Mouse (Mus musculus) gastrocnemius, postnatal 14 days (tissue): ENCODE results near the gene Rflnb. TPM values are rescaled to one million over a fixed set of nuclear protein-coding genes. Genes with fewer than 3 reads are reported as not detected.

Experiments used
- DNase-seq: peaks from one replicate; pipeline ENCODE4 v3.0.0; 2021; ENCODE audit warnings: mixed read lengths
- intact Hi-C: fragments of 180-260 bp; cut with DNase I; formaldehyde crosslinking; loops from one replicate; pipeline ENCODE4 v1.15.1; 2025; ENCODE audit warnings: low total_unique reads
- long read RNA-seq, 2 experiments: library from polyadenylated mRNA; stranded (forward); transcript quantifications; one replicate each; pipeline ENCODE4 v2.0.0; 2021
- total RNA-seq, 2 experiments: library from RNA; stranded (reverse); gene quantifications; 2 replicates each; pipeline ENCODE4 v1.2.3; 2021

Rflnb gene
- total RNA-seq = 10 to 100 TPM; 50.0 to 59.5 TPM
- long read RNA-seq, experiment 1, transcript Rflnb-201 (3 exons, 3,512 nt) = major isoform, 45 of 61 reads
- long read RNA-seq, experiment 1, partial matches to known transcripts = 0 of 61 reads
- long read RNA-seq, experiment 1, other reads (novel, unspliced or antisense) = 16 of 61 reads
- long read RNA-seq, experiment 2, transcript Rflnb-201 (3 exons, 3,512 nt) = major isoform, 66 of 76 reads
- long read RNA-seq, experiment 2, partial matches to known transcripts = 9 of 76 reads
- long read RNA-seq, experiment 2, other reads (novel, unspliced or antisense) = 1 of 76 reads

GRCm38 (mm10) chr11:76027139-76028071, at the start of gene Rflnb:
Gene Rflnb (minus strand): TSS chr11:76027782.
- peak; percentile 93 for DNase-seq
- intact Hi-C loops = no loop called here

DNA sequence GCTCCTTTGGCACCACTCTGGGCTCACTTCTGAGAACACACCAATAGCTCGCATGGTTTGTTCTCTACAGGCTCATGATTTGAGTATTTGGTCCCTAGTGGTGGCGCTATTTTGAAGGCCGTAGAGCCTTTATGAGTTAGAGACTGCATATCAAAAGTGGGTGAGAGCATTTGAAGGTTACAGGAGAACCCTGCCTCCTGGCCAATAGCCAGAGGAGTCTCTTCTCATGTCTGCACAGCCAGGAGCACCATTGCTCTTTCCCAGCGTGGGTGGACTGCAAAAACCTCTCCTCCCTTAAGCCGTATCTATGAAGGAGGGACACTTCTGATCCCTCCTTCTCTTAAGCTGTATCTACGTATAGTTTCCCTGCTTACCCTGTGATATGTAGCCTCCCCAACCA, 49.8 kb upstream of the Rflnb start:
- intact Hi-C loops = no loop called here
- DNase-seq = no peak

GRCm38 (mm10) chr11:76074296-76075093, 46.9 kb upstream of the Rflnb start:
- no peak for DNase-seq
- intact Hi-C loops = no loop called here

DNA sequence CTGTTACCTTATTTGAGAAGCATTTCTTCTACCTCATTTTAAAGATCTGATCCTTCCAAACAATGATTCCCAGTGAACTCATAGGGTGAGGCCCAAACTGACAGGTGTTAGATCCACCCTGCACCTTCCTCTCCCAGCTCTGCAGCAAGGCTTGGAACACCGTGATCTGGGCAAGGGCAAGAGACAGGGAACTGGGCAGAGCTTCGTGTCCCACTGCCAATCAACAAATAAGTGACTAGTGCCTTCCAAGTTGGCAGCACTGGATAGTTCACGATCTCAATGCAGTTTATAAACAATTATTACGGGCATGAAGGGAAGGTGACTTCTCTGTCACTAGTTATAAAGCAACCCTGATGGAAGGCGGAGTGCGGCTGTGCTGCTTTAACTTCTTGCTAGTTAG, 42.2 kb upstream of the Rflnb start:
- peak; percentile 20 for DNase-seq
- intact Hi-C loops = no loop called here

DNA sequence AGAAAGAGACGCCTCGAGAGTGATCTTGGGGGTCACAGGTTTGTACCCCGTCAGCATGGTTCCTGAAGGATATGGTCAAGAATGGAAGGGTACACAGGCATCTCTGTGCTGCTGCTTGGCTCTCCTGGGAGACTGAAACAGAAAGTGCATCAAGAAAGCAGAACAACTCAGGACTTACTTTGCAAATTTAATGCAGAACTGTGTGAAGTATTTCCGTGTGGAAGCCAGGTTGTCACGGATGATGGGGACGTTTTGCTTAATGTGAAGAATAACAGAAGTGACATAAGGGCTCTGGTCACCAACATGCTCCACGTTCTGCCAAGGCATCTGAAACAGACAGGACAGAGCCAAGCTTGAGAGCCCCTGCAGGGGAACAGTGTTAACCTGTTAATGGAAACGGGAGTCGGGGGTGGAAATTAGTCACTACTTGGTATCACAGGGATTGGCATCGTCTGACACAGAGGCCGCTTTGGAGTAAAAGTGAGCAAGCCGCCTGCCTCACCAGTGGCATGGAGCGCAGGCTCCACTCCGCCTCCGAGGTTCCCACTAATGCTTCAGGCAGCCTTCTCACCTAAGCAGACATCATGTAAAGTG, 39.1 kb upstream of the Rflnb start:
- intact Hi-C loops = no loop called here

GRCm38 (mm10) chr11:76065521-76066095, 38.0 kb upstream of the Rflnb start:
- intact Hi-C loops = no loop called here
- DNase-seq = peak; percentile 59

More for the DNA sequence above, 39.1 kb upstream of the Rflnb start:
- DNase-seq = no peak

- DNase-seq = no peak
- intact Hi-C loops = no loop called here
Observed at GRCm38 (mm10) chr11:76064411-76064810, 36.8 kb upstream of the Rflnb start.

DNA sequence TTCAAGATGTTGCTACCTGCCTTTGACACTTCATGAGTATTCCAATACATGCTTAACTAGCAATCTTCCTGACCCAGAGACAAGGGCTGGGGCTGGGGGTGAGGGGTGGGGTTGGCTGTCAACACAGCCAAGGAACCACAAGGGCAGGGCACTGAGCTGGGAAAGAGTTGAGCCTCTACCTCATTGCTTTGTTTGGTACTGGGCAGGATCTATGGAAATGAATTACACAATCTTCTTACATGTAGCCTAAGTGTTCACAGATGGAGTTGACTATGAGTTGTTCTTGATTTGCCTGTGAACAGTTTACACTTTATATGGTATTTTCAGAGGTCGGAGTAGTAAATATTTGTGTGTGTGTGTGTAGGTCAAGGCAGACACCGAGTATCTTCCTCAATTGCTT, 33.3 kb upstream of the Rflnb start:
- intact Hi-C loops = no loop called here
- no peak for DNase-seq

GRCm38 (mm10) chr11:76059971-76060370, 32.4 kb upstream of the Rflnb start:
- no peak for DNase-seq
- intact Hi-C loops = no loop called here

DNA sequence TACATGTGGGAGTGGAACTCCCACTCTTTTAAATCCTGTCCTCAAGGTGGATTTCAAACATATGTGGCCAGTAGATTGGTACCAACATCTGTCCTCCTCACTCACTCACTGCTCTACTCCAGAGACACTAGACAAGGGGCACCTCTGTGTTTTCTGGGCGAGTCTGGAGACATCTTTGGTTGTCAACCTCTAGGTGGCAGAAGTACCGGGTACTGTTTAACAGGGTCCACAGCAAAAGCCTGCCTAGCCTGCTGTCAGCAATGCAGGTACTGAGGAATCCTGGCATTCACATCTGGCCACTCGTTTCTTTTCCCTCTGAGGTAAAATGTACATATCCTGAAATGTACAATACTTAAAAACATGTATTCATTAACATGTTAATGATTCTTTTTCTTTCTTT, 28.9 kb upstream of the Rflnb start:
- DNase-seq = no peak
- intact Hi-C loops = no loop called here

- intact Hi-C loops = no loop called here
- DNase-seq = no peak
Observed at GRCm38 (mm10) chr11:76052496-76052895, 24.9 kb upstream of the Rflnb start.

- no peak for DNase-seq
- intact Hi-C loops = no loop called here
Observed at GRCm38 (mm10) chr11:76050967-76051512, 23.5 kb upstream of the Rflnb start.

- DNase-seq = no peak
- intact Hi-C loops = no loop called here
Observed at GRCm38 (mm10) chr11:76050509-76050908, 22.9 kb upstream of the Rflnb start.

DNA sequence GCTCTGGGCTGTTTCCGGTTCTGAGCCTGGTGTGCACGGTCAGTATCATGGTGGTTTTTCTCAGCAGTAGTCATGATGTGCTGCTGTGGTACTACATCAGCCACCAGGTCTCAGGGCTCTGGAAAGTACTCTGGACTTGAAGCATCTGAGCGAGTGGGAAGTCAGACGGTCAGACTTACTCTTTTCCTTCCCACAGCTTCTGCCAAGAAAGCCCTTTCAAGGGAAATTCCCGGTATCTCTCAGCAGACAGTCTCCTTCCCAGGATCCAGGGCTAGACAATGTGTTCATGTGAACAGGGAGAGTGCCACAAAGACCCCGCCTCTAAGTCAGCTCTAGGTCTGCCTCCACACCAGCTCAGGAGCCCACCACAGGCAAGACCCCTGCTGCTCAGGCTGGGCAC, 17.8 kb upstream of the Rflnb start:
- intact Hi-C loops = no loop called here
- DNase-seq = no peak

DNA sequence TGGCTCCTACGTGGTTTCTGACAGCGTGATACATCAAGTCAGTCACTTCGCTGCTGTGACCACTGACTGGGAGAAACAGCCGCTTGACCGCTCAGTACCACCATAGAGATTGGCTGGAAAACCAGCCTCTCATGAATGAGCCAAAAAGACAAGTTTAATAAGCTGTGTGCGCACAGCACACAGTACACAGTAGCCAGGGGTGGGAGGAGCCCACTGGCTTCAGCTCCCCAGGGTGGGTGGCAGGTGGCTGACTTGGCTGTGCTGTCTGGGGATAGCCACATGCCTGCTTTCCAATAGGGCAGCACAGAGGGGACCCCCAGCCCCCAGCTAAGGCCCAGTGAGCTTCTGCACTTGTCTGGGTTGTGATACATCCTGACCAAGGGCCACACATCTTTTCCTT, 16.9 kb upstream of the Rflnb start:
- DNase-seq = no peak
- intact Hi-C loops = no loop called here

GRCm38 (mm10) chr11:76042882-76043281, 15.3 kb upstream of the Rflnb start:
- peak; percentile 60 for DNase-seq
- intact Hi-C loops = no loop called here

- intact Hi-C loops = no loop called here
- DNase-seq = peak; percentile 28
Observed at GRCm38 (mm10) chr11:76042041-76042638, 14.6 kb upstream of the Rflnb start.

DNA sequence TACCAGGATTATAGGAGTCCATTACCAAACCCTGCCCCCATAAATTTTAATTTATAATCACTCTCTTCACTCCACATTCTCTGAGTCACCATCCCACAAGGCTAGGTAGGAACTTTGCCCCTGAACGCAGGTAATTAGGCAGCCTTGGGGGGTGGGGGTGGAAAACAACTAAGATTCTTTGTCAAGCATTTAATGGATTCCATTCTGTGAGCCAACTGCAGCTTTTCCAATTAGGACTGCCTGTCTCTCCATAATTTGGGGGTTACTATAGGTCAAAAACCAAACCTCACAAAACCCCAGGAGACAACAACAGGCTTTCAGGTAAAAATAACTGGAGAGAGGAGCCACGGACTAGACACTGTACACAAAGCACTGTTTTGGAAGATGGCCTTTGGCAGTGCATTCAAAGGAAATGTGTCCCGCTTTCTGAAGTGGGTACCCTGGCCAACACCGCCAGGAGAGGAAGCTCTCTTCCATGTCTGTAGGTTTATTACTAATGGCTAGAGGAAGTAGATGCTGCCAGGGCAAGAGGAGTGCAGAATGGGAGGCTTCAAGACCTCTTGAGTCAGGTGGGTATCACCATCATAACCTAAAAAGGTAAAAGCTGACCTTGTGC, 13.3 kb upstream of the Rflnb start:
- no peak for DNase-seq
- intact Hi-C loops = no loop called here
